Mouse (Mus musculus) limb, embryonic 14.5 days (tissue): Measurements from ENCODE around the gene Cacybp. TPM values are rescaled to one million over a fixed set of nuclear protein-coding genes. Genes with fewer than 3 reads are reported as not detected.

Source experiments
- ATAC-seq: fragments of 200-750 bp; cut with Nextera tagmentation; 2 replicates; pipeline ENCODE4 v1.8.0; 2017; ENCODE audit warnings: low read depth, moderate number of reproducible peaks, moderate TSS enrichment; ENCODE audit not compliant: low FRiP score
- DNase-seq: peaks from one replicate; pipeline ENCODE4 v3.0.0-alpha.2; 2015; ENCODE audit warnings: low spot score
- H3K27ac ChIP-seq: fragments of 300-500 bp; sonication (generic); replicated peaks from 2 replicates; pipeline ENCODE4 v1.5.1; 2014; ENCODE audit warnings: low read depth, mild to moderate bottlenecking, low read length, moderate library complexity, mixed read lengths
- H3K27me3 ChIP-seq: fragments of 300-500 bp; sonication (generic); 2 replicates; pipeline ENCODE4 v1.6.1; 2014; ENCODE audit warnings: low read length, mixed read lengths; ENCODE audit not compliant: control insufficient read depth, insufficient read depth
- H3K36me3 ChIP-seq: fragments of 300-500 bp; sonication (generic); 2 replicates; pipeline ENCODE4 v1.6.1; 2014; ENCODE audit warnings: mild to moderate bottlenecking, low read length, moderate library complexity, mixed read lengths; ENCODE audit not compliant: control insufficient read depth, insufficient read depth
- H3K4me1 ChIP-seq: fragments of 300-500 bp; sonication (generic); 2 replicates; pipeline ENCODE4 v1.6.1; 2014; ENCODE audit warnings: antibody characterized with exemption, low read length, mixed read lengths; ENCODE audit not compliant: control insufficient read depth, insufficient read depth
- H3K4me2 ChIP-seq: fragments of 300-500 bp; sonication (generic); replicated peaks from 2 replicates; pipeline ENCODE4 v1.6.1; 2014; ENCODE audit warnings: low read depth, mild to moderate bottlenecking, low read length, moderate library complexity; ENCODE audit not compliant: severe bottlenecking
- H3K4me3 ChIP-seq: fragments of 300-500 bp; sonication (generic); replicated peaks from 2 replicates; pipeline ENCODE4 v1.5.1; 2014; ENCODE audit warnings: low read length
- H3K9ac ChIP-seq: fragments of 300-500 bp; sonication (generic); 2 replicates; pipeline ENCODE4 v1.6.1; 2014; ENCODE audit warnings: mild to moderate bottlenecking, low read depth, low read length, moderate library complexity; ENCODE audit not compliant: severe bottlenecking
- H3K9me3 ChIP-seq: fragments of 300-500 bp; sonication (generic); 2 replicates; pipeline ENCODE4 v1.6.1; 2016; ENCODE audit warnings: low read length; ENCODE audit not compliant: control insufficient read depth
- POLR2A ChIP-seq: fragments of 200-500 bp; IDR thresholded peaks from 2 replicates; pipeline ENCODE4 v1.8.0; 2012; ENCODE audit warnings: inconsistent platforms, mild to moderate bottlenecking, moderate library complexity, borderline replicate concordance; ENCODE audit not compliant: insufficient read depth, insufficient read length; ENCODE audit errors: extremely low read depth
- WGBS: fragments of 180-500 bp; shearing (Covaris S2); extraction: QIAGEN DNeasy Blood & Tissue Kit; methylation state at CpG from one replicate; pipeline ENCODE4 v1.1.7; 2014; 5-methylcytosine and 5-hydroxymethylcytosine counted together
- polyA plus RNA-seq, 2 experiments: library from polyadenylated mRNA; depleted of rRNA in 1 of 2; stranded (reverse) in 1 of 2; unstranded in 1 of 2; fragments of >200 nt; fragmentation: Nextera tagmentation in 1 of 2; extraction: Ambion mirVana in 1 of 2; gene quantifications; 2 replicates each; pipeline versions ENCODE4 v1.2.1 to v1.2.3; 2012 to 2014

Gene Cacybp
- 34.7 and 60.5 TPM in 2 replicates for polyA plus RNA-seq (2012; rRNA removed)
- polyA plus RNA-seq (2014; fragmentation: Nextera tagmentation; extraction: Ambion mirVana), result 194 and 200 TPM in 2 replicates

DNA sequence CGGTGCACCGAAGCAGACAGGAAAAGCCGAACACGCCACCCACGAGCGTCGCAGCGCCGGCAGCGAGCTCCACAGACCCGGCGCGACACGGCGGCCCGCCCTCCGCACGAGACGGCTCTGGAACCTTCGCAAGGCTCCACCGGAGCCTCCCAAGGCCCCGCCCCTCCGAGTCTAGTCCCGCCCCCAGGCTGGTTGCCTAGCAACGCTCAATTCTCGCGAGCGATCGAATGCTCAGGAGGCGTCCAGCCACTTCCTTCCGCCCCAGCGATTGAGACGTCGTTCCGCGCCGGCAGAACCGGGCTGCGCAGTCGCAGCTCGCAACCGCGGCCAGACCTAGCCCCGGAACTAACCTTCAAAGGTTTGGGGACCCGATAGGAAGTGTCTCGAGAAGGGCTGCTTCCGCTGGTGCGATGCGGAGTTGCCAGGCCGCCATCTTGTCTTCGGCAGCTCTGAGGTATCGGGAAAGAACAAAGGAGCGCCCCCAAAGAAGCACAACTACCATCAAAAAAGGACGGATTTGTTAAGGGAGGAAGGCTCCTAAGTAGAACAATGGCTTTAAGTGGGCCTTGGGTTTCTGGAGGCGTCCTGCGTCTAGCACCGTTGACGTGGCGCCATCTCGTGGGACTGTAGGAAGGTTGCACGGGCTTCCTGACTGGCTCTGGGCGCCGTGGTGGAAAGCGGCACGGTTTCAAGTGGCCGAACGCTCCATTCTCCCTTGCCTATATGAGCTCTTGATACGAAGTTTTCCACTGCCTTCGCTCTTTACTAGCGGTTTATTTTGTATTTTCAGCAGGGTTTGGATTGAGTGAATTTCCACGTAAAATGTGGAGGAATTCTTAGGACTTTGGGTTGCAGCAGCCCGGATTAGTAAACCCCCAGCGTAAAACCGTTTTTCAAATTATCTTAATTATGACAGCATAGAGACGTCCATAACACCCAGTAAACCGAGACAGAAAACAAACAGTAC lies at the start of gene Cacybp:
Gene Cacybp (minus strand): TSS at position 173 of the 967 bp plus-strand sequence.
- peak; percentile 98 for DNase-seq

GRCm38 (mm10) chr1:160262415-160262814 lies 49.7 kb upstream of the Cacybp start:
- H3K4me2 ChIP-seq, result no peak overlapping the region
- WGBS, result 55% methylated on average over 4 of the region's 4 CpGs
- H3K9ac ChIP-seq, result no peak overlapping the region
- no peaks in the 10 kb centered on the region for H3K36me3 ChIP-seq
- DNase-seq (no peak), ATAC-seq (no peak)
- peaks cover 3% of the 10 kb centered on the region; the same call in 1 of the 2 replicates for H3K4me1 ChIP-seq
- no peak overlapping the region for H3K27ac ChIP-seq
- TF ChIP-seq POLR2A, result no peak
- H3K9me3 ChIP-seq, result no peaks in the 10 kb centered on the region
- H3K27me3 ChIP-seq, result no peaks in the 10 kb centered on the region
- no peak overlapping the region for H3K4me3 ChIP-seq

More for the DNA sequence above, at the start of gene Cacybp:
- peaks cover 10% of the 10 kb centered on the region for H3K4me1 ChIP-seq
- H3K9ac ChIP-seq, result peak within 1 kb of the TSS; percentile 81
- ATAC-seq, result peak; percentile 99
- peak; percentile 91 for TF ChIP-seq POLR2A
- no peaks in the 10 kb centered on the region for H3K9me3 ChIP-seq
- H3K36me3 ChIP-seq, result no peaks in the 10 kb centered on the region
- peak within 1 kb of the TSS; percentile 58 for H3K4me2 ChIP-seq
- WGBS, result 1% methylated on average over 75 of the region's 76 CpGs
- H3K4me3 ChIP-seq, result peak within 1 kb of the TSS; percentile 84
- peak within 1 kb of the TSS; percentile 96 for H3K27ac ChIP-seq
- H3K27me3 ChIP-seq, result no peaks in the 10 kb centered on the region

DNA sequence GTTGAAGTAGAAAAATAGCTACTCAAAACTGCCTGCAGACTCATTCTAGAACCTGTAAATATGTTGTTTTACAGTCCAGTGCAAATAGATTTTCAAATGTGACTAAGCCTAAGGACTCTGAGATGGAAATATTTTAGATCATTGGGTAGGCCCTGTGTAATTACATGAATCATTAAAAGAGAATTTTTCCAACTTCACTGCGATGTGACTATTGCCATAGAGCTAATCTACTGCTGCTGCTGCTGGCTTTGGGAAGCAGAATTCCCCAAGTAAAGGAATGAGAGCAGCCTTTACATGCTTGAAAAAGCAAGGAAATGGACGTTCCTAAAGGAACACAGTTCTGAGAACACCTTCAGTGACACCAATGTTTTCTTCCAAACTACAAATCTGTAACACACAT lies 49.2 kb upstream of the Cacybp start:
- Histone ChIP-seq H3K4me2 (no peak overlapping the region), H3K4me1 (peaks cover 3% of the 10 kb centered on the region; the same call in 1 of the 2 replicates), H3K9ac (no peak overlapping the region), H3K27ac (no peak overlapping the region), H3K9me3 (no peaks in the 10 kb centered on the region), H3K4me3 (no peak overlapping the region), H3K36me3 (no peaks in the 10 kb centered on the region), H3K27me3 (no peaks in the 10 kb centered on the region)
- TF ChIP-seq POLR2A, result no peak
- ATAC-seq, result no peak
- WGBS, result 67% methylated on average over 2 of the region's 2 CpGs
- DNase-seq, result no peak

GRCm38 (mm10) chr1:160260605-160261004 lies 47.9 kb upstream of the Cacybp start:
- DNase-seq, result no peak
- H3K4me1 ChIP-seq, result peaks cover 3% of the 10 kb centered on the region; the same call in 1 of the 2 replicates
- H3K4me2 ChIP-seq, result no peak overlapping the region
- WGBS, result 79% methylated on average over 4 of the region's 4 CpGs
- H3K27ac ChIP-seq, result no peak overlapping the region
- no peaks in the 10 kb centered on the region for H3K27me3 ChIP-seq
- H3K9me3 ChIP-seq, result no peaks in the 10 kb centered on the region
- H3K36me3 ChIP-seq, result no peaks in the 10 kb centered on the region
- ATAC-seq, result no peak
- H3K9ac ChIP-seq, result no peak overlapping the region
- no peak overlapping the region for H3K4me3 ChIP-seq
- TF ChIP-seq POLR2A, result no peak

- no peak for ATAC-seq
- Histone ChIP-seq H3K36me3 (no peaks in the 10 kb centered on the region), H3K4me2 (no peak overlapping the region), H3K9me3 (no peaks in the 10 kb centered on the region), H3K4me3 (no peak overlapping the region), H3K9ac (no peak overlapping the region), H3K27ac (no peak overlapping the region), H3K27me3 (no peaks in the 10 kb centered on the region), H3K4me1 (peaks cover 3% of the 10 kb centered on the region; the same call in 1 of the 2 replicates)
- TF ChIP-seq POLR2A, result no peak
- 41% methylated on average over 7 of the region's 7 CpGs for WGBS
- DNase-seq, result peak; percentile 37
Measured at GRCm38 (mm10) chr1:160259884-160260283, 47.2 kb upstream of the Cacybp start.
